Mouse (Mus musculus): Measurements from ENCODE around the gene Trf.

DNA sequence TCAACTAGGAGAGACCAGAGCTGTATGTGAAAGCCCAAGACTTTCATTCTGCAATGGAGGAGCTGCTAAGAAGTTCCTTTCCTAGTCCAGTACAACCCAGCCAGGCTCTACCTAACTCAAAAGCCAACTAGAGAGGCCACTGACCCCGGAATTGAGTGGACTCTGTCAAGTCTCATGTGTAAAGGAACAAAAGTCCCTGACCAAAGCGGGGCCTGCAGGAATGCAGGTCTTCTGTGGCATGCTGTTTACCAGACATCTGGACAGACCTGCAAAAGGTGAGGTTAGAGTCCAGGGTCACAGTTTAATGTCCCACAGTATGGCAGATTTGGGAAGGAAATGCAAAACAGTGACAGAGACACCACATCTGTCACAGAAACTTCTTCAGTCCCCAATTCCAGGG is 11.0 kb upstream of the Trf start:
- TF ChIP-seq TAL1 (IDR thresholded peaks at IDR 0.05; ENCODE audit: low read length) (no peak), GATA1 (IDR thresholded peaks at IDR 0.05; ENCODE audit: low read length) (no peak)
